Mouse (Mus musculus) mouse embryonic stem cell (cell line): ENCODE measurements around the gene Slc4a7.

Experiments used
- in situ Hi-C, 2 experiments: fragments of 300-500 bp; cut with MboI; formaldehyde crosslinking; loops; 1 replicate in 1 of 2; 3 replicates in 1 of 2; pipeline ENCODE4 v1.14.3; 2019 to 2020; ENCODE audit warnings: low sequenced_read_pairs in 2 of 2, low pct_unique_long_range_greater_than_20kb in 1 of 2, mixed read lengths in 1 of 2; ENCODE audit not compliant: unreplicated experiment in 1 of 2

The Slc4a7 gene

DNA sequence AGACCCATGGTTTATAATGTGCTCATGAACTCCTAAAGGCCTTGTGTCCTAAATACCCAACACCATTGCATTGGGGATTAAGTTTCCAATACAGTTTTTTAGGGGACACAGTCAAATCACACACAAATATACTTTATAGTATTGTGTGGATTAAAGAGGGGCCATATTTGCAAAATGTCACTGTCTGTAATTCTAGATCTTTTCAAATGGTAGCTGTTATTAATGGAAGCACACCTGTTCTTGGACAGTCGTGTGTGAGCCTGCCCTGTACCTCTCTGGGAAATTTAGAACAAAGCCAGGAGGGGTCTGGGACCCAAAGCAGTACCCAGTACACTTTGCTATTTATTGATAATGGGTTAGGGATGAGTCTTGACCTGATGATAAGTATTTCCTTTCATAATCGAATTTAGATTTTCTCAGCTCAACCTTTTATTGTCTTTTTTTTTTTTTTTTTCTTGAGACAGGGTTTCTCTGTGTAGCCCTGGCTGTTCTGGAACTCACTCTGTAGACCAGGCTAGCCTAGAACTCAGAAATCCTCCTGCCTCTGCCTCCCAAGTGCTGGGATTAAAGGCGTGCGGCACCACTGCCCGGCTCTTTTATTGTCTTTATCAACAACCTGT is at the start of gene Slc4a7:
TSS of gene Slc4a7 (plus strand) at position 570 of the 620 bp plus-strand sequence.
- in situ Hi-C loops, result no loop called here

DNA sequence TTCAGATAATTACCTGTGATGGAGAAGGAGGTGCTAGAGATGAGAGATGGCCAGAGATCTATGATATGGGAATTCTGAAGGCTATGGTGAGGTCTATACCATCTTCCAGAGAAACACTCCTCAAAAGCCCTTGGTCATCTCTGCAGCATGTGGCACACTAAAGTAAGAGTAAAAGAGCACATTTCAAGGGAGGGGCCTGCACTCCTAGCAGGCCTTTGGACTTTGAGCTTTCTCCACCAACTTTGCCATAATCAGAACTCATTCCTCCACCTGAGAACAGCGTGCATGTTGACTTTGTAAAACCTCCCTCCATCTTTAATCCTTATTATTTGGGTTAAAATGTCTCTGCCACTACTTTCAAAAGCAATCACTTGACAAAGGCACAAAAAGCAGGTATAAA is 31.5 kb upstream of the Slc4a7 start:
- in situ Hi-C loops, result no loop called here

DNA sequence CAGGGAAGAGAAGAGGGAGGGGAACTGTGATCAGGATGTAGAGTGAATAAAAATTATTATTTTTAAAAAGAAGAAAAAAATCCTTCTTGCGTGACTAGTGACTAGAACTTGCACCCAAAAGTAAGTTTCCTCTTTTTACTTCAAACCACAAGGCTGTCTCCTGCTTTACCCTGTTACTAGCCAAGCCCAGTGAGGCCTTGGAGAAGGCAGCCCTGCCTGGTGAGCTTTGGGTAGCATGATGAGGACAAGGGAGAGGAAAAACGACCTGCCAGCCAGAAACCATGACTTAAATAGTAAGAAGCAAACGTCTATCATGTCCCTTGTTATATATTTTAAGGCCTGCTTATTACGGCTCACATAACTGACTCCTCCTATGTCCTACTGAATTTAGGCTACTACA is 20.5 kb upstream of the Slc4a7 start:
- in situ Hi-C loops, result no loop called here

DNA sequence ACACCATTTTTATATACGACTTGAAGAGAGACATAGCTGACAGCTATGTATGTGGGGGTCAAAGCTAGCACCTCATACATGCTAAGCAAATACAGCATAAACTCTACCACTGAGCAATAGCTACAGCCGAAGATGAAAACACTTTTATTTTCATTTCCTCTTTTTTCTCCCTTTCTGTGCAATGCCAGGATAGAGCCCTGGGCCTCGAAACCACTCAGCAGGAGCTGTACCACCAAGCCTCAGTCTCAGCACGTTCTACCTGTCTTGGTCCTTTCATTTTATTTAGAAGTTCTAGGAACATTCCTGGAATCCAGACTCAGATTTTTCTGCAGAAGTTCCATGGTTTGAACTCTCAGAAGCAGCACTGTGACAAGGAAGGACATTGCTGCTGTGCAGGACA is 17.3 kb upstream of the Slc4a7 start:
- in situ Hi-C loops, result no loop called here

DNA sequence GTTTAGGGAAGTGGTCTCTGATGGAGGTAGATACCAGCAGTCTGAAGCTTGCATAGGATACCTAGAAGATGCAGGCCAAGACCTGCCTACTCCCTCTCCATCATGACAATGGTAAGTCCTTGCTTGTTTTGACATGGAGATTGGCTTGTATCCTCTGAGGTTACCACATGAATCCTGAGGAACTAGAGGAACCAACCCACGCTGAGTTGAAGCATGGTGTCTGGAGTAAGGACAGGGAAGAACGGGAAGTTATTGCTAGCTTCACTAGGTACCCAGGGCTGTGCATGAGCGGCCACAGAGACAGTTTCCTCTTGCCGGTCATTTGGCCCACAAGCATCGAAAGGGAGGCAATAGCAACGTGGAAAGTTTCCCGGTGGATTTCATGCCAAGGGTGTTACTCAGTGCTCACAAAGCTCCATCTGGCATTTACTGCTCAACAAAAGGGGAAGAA is 16.0 kb upstream of the Slc4a7 start:
- in situ Hi-C loops, result no loop called here

DNA sequence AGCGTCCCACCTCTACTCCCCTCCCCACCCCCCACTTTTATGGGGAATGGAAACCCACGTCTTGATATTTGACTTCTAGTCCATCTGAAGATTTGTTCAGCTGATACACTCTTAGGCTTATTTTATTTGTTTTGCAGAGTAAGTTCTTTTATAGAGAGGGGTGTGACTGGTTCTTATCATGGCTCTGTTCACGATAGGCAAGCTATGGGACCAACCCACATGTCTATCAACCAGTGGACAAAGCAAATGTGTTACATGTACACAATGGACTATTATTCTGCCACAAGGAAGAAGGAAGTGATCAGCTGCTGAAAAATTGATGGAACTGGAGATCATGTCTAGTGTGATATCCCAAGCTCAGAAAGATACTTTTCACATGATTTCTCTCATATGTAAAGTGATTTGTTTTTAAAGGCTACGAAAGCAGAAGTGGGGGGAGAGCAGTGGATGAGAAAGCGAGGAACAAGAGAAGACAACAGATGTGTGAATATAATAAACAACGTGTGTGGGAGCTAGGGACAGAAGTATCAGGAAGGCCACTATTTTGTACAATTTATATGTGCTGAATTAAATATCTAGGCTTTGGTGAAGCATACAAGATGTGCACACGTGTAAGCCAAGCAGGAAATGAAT is 14.7 kb upstream of the Slc4a7 start:
- in situ Hi-C loops, result no loop called here

DNA sequence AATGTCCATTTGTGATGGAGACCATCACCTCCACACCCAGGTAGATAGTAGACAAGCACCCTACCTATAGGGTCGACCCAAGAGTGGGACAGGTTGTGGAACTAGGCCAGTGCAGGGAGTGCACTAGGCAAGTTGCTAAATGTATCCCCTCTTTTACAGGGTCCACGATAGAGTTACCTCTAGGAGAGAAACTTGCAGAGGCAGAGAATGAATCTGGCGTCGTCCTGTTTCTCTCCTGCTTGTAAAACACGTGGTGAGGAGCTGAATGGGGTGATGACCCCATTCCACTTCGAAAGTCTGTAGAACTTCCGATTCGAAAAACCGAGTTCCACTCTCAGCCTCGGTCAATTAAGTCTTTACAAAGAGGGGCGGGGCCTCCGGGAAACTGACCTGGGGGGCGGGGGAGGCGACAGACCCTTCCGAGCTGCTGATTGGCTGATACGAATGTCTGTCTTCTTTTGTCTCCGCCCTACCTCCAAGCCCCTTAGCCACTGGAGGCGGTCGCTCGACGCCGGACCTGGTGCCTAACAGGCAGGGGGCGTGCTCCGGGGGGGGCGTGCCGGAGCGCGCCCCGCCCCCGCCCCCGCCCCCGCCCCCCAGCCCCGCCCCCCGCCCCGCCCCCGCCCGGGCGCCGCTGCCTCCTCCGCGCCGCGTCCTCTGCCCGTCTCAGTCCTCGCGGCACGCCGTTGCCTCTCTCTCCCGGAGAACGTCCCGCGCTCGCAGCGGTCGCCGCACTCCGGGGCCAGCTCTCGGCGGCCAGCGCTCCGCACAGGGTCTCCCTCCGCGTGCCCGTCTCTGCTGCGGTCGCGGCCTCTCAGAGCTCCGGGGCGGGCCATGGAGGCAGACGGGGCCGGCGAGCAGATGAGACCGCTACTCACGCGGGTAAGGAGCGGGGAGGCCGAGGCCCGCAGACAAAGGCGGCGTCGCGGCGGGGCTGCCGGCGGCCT is 593 bp downstream of the Slc4a7 start:
- in situ Hi-C loops, result no loop called here

DNA sequence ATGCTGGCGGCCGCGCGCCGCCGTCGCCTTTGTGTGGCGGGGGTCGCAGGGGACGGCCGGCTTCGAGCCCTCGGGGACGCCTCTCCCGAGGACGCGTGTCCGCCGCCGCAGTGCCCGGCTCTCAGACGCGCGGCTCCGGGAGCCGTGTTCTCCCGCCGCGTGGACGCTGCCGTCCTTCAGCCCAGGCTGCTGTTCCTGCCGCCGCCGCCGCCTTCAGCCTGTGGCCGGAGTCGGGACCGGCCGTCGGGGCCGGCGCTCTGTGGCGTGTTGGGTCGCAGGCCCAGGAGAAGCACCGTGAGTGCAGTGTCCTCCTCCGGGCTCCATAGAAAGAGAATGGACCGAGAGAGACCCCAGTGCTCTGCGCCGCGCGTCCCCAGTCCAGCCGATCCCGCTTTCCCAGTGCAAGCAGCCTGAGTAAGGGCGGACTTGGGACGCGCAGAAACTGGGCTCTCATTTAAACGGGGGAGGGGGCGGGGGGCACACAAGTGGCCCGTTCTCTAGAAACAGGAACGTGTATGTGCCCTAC is 1.3 kb downstream of the Slc4a7 start:
- in situ Hi-C loops, result no loop called here

DNA sequence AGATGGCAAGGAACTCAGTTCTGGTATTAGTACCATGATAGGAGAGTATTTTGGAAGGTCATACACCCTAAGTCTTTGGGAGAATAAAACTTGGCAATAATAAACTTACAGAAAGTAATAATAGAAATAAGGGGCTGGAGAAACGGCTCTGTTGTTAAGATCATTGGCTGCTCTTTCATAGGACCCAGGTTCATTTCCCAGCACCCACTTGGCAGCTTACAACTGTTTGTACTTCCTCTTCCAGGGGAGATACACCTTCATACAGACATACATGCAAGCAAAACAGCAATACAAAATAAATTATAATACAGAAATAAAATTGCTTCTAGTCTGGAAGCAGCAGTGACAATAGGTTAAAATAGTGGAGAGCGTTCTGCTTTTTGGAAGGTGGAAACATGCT is 2.6 kb downstream of the Slc4a7 start:
- in situ Hi-C loops, result no loop called here

DNA sequence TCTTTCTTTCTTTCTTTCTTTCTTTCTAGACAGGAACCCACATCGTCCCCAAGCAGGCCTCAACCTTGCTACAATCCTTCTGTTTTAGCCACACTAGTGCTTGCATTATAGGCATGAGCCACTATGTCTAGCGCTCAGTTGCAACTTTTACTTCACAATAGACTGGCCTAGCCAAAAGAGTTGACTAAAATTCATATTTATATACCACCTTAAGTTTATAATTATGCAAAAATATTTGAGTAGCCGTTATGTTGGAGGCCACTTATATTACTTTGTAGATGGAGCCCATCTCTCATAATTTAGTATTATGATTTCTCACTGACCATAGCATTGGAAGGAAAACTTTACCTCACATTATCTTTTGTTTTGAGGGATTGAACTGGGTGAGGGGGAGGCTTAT is 3.0 kb downstream of the Slc4a7 start:
- in situ Hi-C loops, result no loop called here

DNA sequence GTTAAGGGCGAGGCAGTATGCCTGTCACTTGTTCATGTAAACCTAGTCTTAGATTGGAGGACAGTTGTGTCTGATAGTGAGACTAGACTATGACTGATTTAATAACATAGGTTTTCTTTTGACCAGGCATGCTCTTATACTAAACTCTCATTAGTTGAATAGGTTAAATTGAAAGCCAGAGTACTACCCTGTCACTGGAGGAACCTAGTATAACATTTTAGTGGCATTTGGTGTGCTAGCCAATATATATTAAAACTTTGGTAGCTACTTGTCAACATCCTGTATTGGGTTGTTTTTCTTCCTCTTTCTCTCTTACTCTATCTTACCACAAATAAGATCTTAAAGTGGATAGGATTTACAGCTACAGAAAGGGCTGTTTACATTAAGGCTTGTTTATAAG is 4.3 kb downstream of the Slc4a7 start:
- in situ Hi-C loops, result no loop called here

DNA sequence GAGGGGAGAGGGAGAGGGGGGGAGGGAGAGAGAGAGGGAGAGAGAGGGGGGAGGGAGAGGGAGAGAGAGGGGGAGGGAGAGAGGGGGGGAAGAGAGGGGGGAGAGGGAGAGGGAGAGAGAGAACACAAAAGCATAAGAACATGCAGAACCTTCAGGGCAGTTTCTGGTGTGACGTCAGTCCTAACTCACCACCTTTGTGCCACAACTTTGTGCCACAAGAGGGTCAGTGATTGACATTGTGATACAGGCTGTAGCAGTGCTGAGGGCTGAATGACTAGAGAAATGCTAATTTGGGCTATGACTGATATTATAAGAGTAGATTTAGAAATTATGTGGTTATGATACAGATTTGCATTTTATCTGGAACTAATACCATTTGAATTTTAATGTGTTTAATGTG is 5.0 kb downstream of the Slc4a7 start:
- in situ Hi-C loops, result no loop called here

DNA sequence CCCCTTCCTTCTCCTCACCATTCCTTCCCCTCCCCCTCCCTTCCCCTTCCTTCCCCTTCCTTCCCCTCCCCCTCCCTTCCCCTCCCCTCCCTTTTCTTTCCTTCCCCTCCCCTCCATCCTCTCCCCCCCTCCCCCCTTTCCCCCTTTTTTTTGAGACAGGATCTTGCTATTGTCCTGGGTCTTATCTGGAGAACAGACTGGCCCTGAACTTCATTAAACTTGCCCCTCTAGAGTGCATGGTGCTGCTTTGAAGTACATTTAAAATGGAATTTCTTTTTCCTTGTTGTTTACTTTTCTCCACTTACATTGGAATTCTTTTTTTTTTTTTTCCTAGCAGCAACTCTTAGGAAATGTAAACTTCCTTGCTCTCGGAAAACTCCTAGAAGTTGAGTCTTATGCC is 6.9 kb downstream of the Slc4a7 start:
- in situ Hi-C loops, result no loop called here

DNA sequence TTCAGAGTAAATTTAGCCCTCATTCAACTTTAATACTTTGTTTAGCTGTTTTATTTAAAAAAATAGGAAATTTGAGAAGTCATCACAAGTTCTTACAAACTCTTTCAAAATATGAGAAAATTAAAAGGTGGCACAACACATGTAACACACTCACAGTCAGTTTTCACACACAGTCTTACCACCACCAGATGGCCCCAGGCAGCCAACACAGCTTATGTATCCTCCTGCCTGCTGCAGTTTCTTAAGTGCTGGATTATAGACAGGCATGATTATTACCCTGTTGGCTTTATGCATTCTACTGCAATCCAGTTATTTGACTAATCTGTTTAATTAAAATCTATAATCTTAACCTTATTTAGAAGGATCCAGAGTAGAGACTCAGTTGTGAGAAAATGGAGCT is 12.1 kb downstream of the Slc4a7 start:
- in situ Hi-C loops, result no loop called here

DNA sequence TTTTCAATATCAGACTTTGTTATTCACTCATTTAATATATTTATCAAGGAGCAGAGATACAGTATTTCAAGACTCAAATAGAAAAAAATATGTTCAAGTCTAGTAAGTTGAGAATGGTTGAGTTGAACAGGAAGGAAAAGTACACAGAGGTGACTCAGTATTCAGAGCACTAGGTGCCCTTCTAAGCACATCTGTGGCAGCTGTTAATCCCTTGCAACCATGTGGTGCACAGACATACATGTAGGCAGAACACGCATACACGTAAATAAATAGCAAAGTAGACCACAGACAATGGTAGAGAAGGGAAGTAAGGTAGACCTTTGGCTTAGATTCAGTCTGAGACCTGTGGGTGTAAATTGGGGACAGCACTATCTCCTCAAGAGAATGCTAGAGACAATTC is 13.7 kb downstream of the Slc4a7 start:
- in situ Hi-C loops, result no loop called here

DNA sequence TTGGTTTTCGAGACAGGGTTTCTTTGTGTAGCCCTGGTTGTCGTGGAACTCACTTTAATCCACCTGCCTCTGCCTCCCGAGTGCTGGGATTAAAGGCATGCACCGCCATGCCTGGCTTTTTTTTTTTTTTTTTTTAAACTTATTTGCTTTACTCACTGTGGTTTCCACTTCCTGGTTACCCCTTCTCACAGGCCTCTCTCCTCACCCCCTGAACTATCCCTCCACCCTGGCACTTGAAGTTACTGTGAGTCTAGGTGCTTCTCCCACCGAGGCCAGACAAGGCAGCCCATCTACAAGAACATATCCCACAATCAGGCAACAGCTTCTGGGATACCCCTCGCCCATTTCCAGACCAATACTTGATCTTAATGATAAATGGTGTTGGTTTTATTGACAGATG is 14.8 kb downstream of the Slc4a7 start:
- in situ Hi-C loops, result no loop called here

DNA sequence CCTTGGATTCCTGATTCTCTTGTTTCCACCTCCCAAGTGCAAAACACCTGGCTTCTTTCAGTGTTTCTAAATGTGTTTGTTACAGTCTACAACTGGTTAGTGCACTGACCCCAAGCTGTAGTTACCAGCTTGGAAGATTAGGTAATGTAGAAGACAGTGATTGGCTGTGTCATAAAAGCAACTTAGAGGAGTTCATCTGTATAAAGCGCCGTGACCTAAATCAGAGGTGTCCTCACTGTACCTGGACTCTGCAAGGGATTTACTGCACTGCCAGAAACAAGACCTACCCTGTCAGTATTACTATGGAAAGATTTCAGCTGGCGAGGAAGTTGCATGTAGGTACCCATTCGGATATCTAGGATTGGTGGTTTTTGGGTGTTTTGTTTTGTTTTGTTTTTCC is 16.5 kb downstream of the Slc4a7 start:
- in situ Hi-C loops, result no loop called here

DNA sequence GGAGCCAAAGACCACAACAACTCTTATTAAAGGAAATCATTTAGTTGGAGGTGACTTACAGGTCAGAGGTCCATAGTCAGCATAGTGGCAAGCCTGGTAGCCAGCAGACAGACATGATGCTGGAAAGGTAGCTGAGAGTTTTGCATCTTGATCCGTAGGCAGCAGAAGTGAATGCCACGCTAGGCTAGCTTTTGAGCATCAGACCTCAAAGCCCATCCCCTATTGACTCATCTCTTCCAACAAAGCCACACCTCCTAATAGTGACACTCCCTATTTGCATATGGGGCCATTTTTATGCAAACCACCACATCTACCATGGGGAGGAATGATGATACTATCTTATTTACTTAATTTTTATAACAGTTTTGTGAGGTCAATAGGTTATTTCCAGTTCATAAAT is 79.1 kb downstream of the Slc4a7 start:
- in situ Hi-C loops, result no loop called here

DNA sequence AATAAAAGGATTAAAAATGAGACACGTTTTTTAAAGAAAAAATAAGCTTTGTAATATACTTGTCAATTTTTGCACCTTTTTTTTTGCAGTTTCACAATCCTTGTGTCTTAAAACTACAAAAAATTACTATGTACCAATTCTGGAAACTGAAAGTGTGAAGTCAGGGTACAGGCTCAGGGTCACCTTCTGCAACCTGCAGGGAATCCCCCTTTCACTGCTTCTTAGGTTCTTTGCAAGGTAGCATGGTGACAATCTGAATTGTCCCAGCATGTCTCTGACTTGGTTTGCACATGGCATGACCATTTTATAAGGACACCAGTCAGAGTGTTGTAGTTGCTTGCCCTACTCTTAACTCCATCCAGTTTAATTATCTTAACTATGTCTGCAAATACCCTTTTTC is 82.1 kb downstream of the Slc4a7 start:
- in situ Hi-C loops, result no loop called here
